Mouse (Mus musculus): Measurements from ENCODE around the gene Adssl1.

Adssl1 gene

DNA sequence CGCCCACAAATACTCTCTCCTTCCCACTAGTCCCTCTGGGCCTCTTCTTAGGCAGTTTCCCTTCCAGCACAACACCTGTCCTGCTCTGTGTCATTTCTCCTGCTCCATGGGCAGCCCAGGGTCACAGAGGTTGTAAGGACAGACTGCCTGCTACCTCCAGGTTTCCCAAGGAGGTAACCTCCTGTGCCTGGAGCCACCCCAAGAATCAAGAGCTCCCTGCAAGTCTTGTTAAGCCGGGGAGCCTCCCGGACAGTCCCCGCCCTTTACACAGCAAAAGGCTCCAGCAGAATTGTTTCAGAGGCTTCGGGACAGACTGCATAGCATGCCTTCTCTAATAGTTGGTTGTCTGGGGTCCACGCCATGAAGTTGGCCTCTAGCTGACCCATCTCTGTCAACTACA lies 6.6 kb downstream of the Adssl1 start:
- no peak for DNase-seq

DNA sequence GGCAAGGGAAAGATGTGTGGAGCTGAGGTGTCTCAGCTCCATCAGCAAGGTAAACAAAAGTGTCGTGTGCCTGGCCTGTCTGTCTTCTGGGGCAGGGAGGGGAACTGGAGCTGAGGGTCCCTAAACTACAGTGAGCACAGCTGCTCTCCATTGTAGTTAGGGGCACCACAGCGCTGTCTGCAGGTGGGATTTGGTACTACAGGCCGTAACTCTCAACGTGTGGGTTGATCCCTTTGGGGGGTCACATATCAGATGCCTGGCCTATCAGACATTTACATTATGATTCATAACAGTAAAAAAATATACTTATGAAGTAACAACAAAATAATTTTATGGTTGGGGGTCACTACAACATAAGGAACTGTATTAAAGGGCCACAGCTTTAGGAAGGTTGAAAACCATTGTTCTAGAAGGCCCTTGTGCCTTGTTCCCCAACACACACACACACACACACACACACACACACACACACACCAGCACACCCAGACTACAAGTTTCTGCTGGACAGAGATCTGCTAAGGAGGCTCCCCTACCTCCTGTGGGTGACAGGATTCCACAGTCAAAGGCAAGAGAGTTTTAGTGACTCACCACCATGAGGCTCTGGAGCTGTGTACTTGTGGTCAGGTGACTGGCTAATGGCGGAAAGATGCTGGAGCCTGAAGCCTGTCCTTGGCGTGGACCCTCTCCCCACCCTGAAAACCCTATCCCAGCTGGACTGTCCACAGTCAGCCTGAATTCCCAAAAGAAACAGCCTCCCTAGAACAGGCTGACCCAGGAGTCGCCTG lies 7.4 kb downstream of the Adssl1 start:
- DNase-seq, result no peak

DNA sequence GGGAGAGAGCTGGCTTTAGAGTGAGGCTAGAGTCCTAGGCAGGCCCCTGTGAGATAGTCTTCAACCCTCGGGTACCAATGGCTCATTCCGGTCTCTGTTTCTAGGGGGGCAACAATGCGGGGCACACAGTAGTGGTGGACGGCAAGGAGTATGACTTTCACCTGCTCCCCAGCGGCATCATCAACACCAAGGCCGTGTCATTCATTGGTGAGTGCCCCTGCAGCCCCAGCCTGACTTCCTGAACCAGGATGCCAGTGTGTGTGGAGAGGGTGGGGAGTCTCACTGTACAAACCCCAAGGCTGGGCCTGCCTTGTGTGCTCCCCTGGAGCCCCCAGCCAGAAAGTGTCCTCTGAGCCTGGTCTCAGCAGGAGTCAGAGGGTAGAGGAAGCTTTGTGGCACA lies 8.4 kb downstream of the Adssl1 start:
- no peak for DNase-seq

DNA sequence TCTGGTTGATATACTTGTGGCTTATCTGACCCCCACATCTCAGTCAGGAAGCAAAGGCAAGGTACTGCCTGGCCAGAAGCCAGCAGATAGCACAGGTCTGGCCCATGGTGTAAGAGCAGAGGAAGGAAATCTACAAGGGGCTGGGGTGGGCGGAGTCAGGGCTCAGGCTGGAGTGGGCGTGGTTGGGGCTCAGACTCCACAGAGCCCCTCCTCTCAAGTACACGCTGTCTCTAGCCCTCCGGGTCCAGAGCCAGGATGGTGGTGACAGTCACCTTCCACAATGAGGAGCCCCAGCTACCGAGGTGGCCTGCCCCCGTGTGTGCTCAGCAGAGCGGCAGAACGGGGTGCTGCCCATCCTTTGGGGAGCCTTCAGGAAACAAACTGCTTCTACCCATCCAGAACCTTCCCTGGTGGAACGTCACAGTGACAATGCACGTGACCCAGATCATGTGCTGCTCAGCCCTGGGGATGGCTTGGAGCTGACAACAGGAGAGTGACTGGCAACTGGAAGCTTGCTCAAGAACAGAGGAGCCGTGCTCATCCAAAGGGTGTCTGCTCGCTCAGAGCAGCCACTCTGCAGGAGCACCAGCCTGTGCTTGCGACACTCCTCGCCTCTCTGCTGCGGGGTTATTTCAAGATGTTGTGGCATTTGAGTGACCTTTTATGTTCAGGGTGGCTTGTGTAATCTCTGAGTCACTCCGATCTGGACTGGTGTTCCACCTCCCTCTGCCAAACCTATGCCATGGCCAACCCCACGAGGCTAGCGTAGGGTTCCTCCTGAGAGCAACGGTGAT lies 9.3 kb downstream of the Adssl1 start:
- DNase-seq, result no peak

DNA sequence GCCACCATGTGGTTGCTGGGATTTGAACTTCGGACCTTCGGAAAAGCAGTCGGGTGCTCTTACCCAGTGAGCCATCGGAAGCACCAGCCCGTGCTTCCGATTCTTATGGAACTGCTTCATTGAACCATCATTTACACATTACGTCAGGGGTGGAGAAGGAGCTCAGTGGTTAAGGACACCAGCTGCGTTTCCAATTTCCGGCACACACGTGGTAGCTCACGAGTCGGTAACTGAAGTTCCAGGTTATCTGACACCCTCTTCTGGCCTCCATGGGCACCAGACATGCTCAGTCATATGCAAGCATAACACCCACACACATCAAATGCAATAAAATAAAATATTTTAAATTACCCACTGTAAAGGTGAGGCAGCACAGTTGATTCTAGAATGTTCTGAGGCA lies 10.2 kb downstream of the Adssl1 start:
- no peak for DNase-seq

DNA sequence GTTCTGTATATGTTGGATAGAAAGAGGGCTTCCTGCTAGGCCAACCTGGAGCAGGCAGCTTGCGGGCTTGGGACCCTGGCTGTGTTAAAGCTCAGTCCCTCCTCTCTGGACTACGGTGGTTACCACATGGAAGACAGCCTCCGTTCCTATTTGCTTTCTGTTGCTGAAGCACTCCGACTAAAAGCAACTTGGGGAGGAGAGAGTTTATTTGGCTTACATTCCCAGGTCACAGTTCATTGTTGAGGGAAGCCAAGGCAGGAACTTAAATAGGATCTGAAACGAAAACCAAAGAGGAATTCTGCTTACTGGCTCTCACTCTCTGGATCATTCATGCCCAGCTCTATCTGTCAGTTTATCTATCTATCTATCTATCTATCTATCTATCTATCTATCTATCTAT lies 11.0 kb downstream of the Adssl1 start:
- DNase-seq, result no peak

DNA sequence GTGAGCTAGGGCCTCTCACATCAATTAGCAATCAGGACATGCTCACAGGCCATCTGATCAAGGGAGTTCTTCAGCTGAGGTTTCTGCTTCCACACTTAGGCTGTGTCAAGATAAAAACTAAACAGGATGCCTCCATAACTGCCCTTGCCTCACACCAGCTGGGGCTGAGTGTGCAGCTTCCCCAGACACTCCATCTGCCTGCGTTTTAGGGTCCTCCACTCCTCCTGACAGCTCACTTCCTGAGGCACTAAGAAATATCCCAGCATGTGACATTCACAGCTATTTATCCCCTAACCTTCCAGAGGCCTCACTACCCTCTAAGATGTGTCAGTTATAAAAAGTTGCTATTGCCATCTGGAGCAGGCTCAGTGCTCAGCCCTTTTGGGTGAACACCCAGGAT lies 11.6 kb downstream of the Adssl1 start:
- no peak for DNase-seq

DNA sequence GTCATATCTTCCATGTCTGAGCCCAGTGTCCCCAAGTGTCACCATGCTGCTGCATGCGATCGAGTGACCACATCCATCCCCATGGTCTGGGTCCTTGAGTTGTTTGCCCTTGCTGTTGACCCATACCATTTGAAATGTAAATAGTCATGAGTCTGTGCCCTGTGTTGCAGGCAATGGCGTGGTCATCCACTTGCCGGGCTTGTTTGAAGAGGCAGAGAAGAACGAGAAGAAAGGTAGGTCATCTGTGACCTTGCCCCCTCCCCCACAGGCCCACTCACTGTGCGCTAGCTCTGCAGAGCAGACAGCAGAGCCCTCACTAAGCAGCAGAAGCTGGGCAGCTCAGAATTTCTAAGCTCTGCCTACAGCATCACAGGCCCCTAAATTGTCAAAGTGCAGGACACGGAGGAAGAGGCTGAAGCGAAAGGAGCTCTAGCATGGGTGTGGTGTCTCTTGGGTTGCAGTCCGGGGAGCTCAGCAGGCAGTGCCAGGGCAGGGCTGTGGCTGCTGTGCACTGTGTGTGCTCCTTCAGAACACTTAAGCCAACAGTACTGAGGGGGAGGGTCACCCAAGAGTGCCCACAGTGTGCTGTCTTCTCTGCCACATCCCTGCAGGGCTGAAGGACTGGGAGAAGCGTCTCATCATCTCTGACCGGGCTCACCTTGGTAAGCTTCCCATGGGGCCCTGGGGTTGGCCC lies 12.4 kb downstream of the Adssl1 start:
- DNase-seq, result no peak

DNA sequence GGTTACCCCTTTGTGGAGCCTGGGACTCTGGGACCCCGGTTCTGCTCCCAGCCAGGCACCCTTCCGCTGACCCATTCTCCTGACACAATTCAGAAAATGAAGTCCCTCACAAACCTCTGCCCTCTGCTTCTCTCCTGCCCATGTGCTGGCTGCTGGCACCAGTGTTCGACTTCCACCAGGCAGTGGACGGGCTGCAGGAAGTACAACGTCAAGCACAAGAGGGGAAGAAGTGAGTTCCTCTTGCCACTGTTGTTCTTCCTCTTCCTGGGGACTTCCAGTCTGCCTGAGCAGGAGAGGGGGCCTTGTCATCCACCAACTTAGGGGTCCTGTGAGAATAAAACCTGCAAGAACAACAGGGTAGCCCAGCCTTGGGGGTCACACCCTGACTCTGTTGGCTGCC lies 13.1 kb downstream of the Adssl1 start:
- DNase-seq, result no peak

DNA sequence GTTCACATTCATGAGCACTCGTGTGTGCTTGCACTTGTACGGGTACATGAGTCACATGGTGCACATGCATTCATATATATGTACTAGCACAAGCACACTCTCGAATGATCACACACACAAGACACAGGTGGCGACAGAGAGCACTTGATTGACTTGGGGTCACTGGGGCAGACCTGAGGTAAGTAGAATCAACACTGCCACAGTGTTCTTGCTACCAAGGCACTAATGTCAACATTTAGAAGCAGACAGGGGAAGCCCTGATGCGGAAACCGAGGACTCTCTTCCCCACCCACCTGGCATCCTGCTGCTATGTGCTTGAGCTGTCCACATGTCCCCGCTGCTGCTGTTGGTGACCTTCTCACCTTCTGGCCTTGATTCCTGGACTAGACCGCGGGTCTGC lies 13.8 kb downstream of the Adssl1 start:
- DNase-seq, result no peak

DNA sequence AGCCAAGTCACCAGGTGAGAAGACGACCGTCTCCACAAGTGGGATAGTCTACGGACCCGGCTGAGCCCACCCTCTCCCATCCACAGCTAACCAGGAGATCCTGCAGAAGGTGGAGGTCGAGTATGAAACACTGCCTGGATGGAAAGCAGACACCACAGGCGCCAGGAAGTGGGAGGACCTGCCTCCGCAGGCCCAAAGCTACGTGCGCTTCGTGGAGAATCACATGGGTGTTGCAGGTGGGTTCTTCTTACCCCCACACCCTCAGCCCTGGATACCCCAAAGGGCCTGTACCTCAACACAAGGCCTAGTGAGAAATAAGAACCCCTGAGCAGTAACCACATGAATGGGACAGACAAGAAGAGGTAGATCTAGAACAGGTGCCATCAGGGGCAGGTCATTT lies 19.7 kb downstream of the Adssl1 start:
- DNase-seq, result no peak

DNA sequence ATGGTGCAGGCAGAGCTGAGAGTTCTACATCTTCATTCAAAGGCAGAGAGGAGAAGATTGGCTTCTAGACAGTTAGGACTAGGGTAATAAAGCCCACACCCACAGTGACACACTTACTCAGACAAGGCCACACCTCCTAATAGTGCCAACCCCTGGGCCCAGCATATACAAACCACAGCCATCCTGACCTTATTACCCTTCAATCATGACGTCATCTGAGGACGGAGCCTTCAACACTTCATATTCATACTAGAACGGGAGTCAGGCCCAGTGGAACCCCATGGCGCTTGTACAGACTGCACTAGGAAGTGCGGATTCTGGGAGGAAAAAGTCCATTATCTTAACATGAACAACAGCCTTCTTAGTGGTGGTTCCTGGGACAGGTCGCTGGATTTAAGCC lies 23.3 kb downstream of the Adssl1 start:
- DNase-seq, result no peak

DNA sequence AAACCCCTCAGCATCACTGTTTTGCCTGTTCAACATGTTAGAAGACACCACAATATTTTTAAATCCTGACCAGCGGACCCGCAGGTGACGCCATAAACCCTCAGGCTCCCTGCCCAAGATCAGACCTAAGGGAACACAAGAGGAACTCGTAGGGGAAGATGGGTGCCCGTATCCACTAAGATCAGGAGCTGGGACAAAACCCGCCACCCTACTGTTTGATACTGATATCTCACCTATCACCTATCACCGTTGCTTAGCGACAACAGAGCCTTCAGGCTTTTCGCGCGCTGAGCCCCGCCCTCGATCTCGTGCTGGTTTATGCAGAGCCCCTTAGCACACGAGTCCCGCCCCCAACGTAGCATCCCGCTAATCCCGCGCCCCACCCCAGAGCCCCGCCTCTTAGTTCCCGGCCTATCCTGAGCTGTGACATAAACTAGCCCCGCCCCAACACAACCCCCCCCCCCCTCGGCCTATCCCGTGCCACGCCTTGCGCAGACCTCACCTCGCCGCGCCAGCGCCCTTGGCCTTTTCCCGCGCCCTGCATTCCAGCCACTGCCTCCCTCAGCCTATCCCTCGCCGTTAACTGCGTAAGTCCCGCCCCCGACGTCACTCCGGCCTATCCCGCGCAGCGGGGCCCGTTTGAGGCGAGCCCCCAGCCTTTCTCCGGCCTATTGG lies 24.5 kb downstream of the Adssl1 start, which contains the start of gene Siva1:
Gene Siva1 (plus strand): TSS at position 500 of the 675 bp plus-strand sequence.
- peak; percentile 99 for DNase-seq

DNA sequence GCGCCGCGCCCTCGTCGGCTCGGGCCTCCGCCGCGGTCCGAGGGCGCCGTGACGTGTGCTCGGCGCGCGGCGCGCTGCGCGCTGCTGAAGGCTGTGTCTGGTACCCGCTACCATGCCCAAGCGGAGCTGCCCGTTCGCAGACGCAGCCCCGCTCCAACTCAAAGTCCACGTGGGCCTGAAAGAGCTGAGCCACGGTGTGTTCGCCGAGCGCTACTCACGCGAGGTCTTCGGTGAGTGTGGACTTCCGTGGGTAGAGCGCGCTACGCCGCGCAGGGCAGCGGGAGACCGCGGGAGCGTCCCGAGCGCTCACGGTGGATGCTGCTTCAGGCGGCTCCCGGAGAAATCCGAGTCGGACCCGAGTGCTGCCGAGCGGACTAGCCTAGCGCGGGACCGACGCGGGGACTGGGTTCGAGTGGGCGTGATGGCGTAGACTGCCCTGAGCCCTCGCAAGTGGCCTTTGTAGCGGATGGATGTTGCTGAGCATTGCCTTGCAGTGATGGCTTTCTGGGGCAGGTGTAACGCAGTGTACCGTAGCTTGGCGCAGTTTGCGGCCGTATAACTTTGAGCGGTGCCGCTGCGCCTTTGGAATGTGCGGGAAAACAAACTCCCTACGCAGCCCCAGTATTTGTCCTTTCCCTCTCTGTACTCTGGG lies 25.1 kb downstream of the Adssl1 start:
- peak; percentile 37 for DNase-seq

DNA sequence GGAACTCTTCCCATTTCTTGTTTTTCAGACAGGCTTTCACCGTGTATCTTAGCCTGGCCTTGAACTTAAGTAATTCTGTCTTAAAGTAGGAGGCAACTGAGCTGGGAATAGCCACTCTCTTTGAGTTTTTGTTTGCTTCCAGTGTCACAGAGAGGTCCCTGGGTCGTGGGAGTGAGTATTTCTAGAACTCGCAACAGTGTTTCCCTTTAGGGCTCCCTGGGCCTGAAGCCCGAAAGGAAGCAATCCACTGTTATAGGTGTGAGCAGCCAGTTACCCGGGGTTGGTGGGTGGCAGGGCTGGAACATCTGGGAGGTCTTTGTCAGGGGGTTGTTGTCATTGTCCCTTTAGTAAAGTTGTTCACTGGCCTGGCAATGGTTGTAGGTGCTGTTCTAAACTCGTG lies 26.3 kb downstream of the Adssl1 start:
- no peak for DNase-seq

DNA sequence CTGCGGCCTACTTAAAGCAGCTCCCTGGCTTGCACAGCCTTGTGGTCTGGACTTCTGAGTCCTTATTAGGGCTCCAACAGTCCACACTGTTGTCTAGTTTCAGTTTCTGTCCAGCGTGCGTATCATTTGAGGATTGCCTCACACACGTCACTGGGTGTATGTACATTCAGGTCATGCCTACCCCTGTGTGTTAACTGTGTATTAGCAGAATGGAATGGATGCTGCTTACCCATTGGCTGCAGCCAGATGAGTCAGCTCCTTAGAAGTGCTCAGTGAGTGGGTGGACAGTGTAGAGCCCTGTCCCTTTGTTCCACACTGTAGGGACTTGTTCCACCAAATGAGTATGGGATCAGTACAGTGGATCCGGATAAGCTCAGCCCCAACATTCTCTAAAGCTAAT lies 28.2 kb downstream of the Adssl1 start:
- DNase-seq, result no peak

DNA sequence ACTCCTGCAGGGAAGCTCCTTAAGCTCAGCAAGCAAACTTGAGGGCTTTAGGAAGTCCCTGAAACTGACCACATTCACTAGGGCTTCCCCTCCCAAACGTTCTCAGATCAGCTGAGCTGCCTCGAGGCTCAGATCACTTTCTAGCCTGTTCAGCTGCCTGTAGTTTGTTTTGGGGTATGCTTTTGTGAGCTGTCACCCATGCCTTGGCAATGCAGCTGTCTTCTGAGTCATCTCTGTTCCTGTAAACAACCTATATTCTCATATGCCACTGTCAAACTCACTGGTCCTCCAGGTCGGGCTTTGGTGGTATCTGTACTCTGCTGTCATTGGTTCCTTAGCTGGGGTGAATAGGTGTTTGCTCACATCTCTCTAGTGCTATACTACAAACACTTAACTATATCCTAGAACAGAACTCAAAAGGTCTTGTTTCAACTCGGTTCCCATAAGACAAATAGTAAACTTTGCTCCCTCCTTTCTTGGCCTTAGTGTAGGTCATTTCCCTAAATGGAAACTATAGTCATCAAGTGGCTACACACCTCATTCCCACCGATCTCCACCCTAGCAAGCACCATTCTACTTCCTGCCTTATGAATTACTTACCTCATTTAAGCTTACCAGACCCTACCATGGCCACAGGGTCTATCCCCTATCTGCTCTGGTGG lies 32.1 kb downstream of the Adssl1 start:
- DNase-seq, result no peak

DNA sequence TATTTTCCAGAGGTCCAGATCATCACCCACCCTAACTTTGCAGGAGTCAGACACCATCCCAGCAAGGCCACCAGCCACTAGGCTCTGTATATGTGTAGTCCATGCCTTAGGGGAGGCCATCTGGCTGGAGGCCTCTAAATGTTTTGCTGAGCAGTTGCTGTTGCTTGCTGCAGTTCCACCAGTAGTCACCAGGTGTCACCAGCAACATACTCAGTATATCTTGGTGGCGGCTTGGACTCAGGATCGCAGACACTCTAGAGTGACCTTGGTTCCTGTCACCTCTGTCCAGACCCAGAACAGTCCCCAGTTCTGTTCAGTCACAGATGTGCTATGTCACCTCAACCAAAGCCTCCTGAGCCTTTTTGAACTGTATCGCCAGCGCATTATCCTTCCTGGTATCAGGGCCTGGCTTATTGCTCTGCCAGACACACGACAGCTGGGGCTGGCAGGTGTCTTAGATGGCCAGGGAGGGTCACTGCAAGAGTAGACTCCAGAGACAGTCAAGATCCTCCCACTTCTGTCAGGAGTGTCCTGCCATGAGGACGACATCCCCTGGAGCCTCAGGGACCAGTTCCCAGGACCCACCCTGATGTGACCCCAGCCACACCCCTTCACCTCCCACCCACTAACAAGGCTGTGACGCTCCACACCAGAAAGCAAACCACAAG lies 33.4 kb downstream of the Adssl1 start:
- peak; percentile 80 for DNase-seq

DNA sequence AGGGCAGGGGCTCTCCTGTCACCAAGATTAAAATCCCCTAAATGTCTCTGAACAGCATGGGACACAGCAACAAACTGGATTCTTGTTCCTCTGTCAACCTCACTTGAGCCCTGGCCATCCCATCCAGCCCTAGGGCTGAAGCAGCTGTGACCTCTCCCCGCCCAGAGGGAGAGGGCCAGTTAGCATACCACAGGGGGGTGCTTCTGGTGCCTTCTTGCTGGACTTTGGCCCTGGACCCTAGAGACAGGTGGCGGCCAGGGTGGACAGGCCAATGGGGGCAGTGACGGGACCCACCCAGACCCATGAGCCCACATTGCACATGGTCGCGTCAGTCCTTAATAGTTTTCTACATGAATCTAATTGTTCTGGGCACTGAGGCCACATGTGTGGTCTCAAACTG lies 34.2 kb downstream of the Adssl1 start:
- no peak for DNase-seq

DNA sequence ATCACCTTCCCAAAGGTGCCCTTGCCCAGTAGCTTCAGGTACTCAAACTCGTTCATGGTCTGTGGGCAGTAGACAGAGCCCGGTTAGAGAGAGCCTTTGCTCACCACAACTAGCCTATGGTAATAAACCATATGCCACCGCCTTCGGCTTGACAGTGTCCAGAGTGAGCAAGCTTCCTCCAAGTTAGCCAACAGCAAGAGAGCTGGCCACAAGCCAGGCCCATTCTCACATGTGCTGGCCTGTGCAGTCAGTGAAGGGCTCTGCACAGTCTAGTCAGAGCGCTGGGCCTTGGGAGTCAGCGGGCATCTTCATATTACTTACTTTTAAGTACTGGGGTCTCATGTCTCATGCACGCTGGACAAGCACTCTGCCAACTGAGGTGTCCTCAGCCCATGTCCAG lies 38.8 kb downstream of the Adssl1 start:
- DNase-seq, result no peak

DNA sequence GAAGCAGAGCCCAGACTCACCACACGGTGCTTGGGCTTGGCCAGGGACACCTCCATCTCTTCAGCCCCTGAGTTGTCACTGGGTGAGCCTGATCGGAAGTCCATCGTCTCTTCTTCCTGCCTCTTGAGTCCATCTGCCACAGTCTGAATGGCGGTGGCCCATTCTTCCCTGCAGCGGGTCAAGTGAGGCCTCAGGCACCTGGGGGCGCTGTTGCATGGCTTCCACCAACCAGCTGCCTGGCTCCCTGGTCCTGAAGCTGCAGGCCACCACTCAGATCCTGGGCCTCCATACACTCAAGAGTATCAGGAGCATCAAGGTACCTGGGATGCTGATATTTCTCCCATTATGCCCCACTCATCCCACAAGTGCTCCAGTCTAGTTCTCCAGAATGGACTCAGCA lies 39.3 kb downstream of the Adssl1 start:
- DNase-seq, result no peak
